Mouse (Mus musculus): Measurements from ENCODE around the gene Cdh1. TPM values are rescaled to one million over a fixed set of nuclear protein-coding genes. Genes with fewer than 3 reads are reported as not detected.
A peak's percentile ranks its signal among the peaks of the same experiment; 100 is the strongest.

Gene Cdh1
- polyA plus RNA-seq, 1 experiment from 2014 or later: 5.6 TPM

GRCm38 (mm10) chr8:106635284-106635683, 32.1 kb downstream of the Cdh1 start:
- no peaks in the 10 kb centered on the region for H3K9me3 ChIP-seq (ENCODE audit: control insufficient read depth, low read length)
- H3K36me3 ChIP-seq (ENCODE audit: control insufficient read depth, insufficient read depth, low read length): no peaks in the 10 kb centered on the region
- no peak overlapping the region for H3K4me2 ChIP-seq (ENCODE audit: low read depth)
- no peak overlapping the region for H3K4me3 ChIP-seq (ENCODE audit: low read depth, low read length)
- ATAC-seq (ENCODE audit: insufficient read depth, low FRiP score, low TSS enrichment): no peak
- no peaks in the 10 kb centered on the region for H3K4me1 ChIP-seq (ENCODE audit: control insufficient read depth, insufficient read depth, low read length)
- 32% methylated on average over 5 of the region's 5 CpGs for WGBS
- DNase-seq (ENCODE audit: low spot score): no peak
- H3K27ac ChIP-seq (ENCODE audit: low read depth, low read length): no peak overlapping the region
- H3K27me3 ChIP-seq (ENCODE audit: control insufficient read depth, insufficient read depth, low read length): no peaks in the 10 kb centered on the region
- no peak overlapping the region for H3K9ac ChIP-seq (ENCODE audit: low read length)

- no peaks in the 10 kb centered on the region for H3K4me1 ChIP-seq (ENCODE audit: control insufficient read depth, insufficient read depth, low read length)
- H3K4me3 ChIP-seq (ENCODE audit: low read depth, low read length): no peak overlapping the region
- no peaks in the 10 kb centered on the region for H3K9me3 ChIP-seq (ENCODE audit: control insufficient read depth, low read length)
- WGBS: 74% methylated on average over 4 of the region's 4 CpGs
- no peaks in the 10 kb centered on the region for H3K36me3 ChIP-seq (ENCODE audit: control insufficient read depth, insufficient read depth, low read length)
- no peak overlapping the region for H3K27ac ChIP-seq (ENCODE audit: low read depth, low read length)
- ATAC-seq (ENCODE audit: insufficient read depth, low FRiP score, low TSS enrichment) (no peak), DNase-seq (ENCODE audit: low spot score) (peak; percentile 30)
- no peak overlapping the region for H3K9ac ChIP-seq (ENCODE audit: low read length)
- H3K4me2 ChIP-seq (ENCODE audit: low read depth): no peak overlapping the region
- no peaks in the 10 kb centered on the region for H3K27me3 ChIP-seq (ENCODE audit: control insufficient read depth, insufficient read depth, low read length)
These were observed 34.3 kb downstream of the Cdh1 start for GRCm38 (mm10) chr8:106637446-106637845.

GRCm38 (mm10) chr8:106638768-106639295, 35.7 kb downstream of the Cdh1 start:
- ATAC-seq (ENCODE audit: insufficient read depth, low FRiP score, low TSS enrichment): no peak

GRCm38 (mm10) chr8:106640212-106640611, 37.1 kb downstream of the Cdh1 start:
- Histone ChIP-seq H3K27me3 (ENCODE audit: control insufficient read depth, insufficient read depth, low read length) (no peaks in the 10 kb centered on the region), H3K9me3 (ENCODE audit: control insufficient read depth, low read length) (no peaks in the 10 kb centered on the region), H3K4me3 (ENCODE audit: low read depth, low read length) (no peak overlapping the region), H3K4me1 (ENCODE audit: control insufficient read depth, insufficient read depth, low read length) (no peaks in the 10 kb centered on the region), H3K4me2 (ENCODE audit: low read depth) (no peak overlapping the region), H3K36me3 (ENCODE audit: control insufficient read depth, insufficient read depth, low read length) (no peaks in the 10 kb centered on the region), H3K27ac (ENCODE audit: low read depth, low read length) (no peak overlapping the region), H3K9ac (ENCODE audit: low read length) (no peak overlapping the region)
- ATAC-seq (ENCODE audit: insufficient read depth, low FRiP score, low TSS enrichment) (no peak), DNase-seq (ENCODE audit: low spot score) (no peak)
- WGBS: 93% methylated on average over 7 of the region's 7 CpGs

More at GRCm38 (mm10) chr8:106638768-106639295, 35.7 kb downstream of the Cdh1 start:
- no peak overlapping the region for H3K4me3 ChIP-seq (ENCODE audit: low read depth, low read length)
- no peaks in the 10 kb centered on the region for H3K4me1 ChIP-seq (ENCODE audit: control insufficient read depth, insufficient read depth, low read length)
- no peak for DNase-seq (ENCODE audit: low spot score)
- no peak overlapping the region for H3K9ac ChIP-seq (ENCODE audit: low read length)
- 92% methylated on average over 7 of the region's 7 CpGs for WGBS
- H3K27me3 ChIP-seq (ENCODE audit: control insufficient read depth, insufficient read depth, low read length): no peaks in the 10 kb centered on the region
- H3K4me2 ChIP-seq (ENCODE audit: low read depth): no peak overlapping the region
- H3K9me3 ChIP-seq (ENCODE audit: control insufficient read depth, low read length): no peaks in the 10 kb centered on the region
- no peaks in the 10 kb centered on the region for H3K36me3 ChIP-seq (ENCODE audit: control insufficient read depth, insufficient read depth, low read length)
- H3K27ac ChIP-seq (ENCODE audit: low read depth, low read length): no peak overlapping the region

GRCm38 (mm10) chr8:106640921-106641320, 37.8 kb downstream of the Cdh1 start:
- ATAC-seq (ENCODE audit: insufficient read depth, low FRiP score, low TSS enrichment) (no peak), DNase-seq (ENCODE audit: low spot score) (no peak)
- Histone ChIP-seq H3K9ac (ENCODE audit: low read length) (no peak overlapping the region), H3K4me1 (ENCODE audit: control insufficient read depth, insufficient read depth, low read length) (no peaks in the 10 kb centered on the region), H3K27me3 (ENCODE audit: control insufficient read depth, insufficient read depth, low read length) (no peaks in the 10 kb centered on the region), H3K9me3 (ENCODE audit: control insufficient read depth, low read length) (no peaks in the 10 kb centered on the region), H3K36me3 (ENCODE audit: control insufficient read depth, insufficient read depth, low read length) (no peaks in the 10 kb centered on the region), H3K27ac (ENCODE audit: low read depth, low read length) (no peak overlapping the region), H3K4me3 (ENCODE audit: low read depth, low read length) (no peak overlapping the region), H3K4me2 (ENCODE audit: low read depth) (no peak overlapping the region)
- WGBS: 85% methylated on average over 5 of the region's 5 CpGs

GRCm38 (mm10) chr8:106642172-106642571, 39.0 kb downstream of the Cdh1 start:
- no peak for ATAC-seq (ENCODE audit: insufficient read depth, low FRiP score, low TSS enrichment)
- H3K4me2 ChIP-seq (ENCODE audit: low read depth): no peak overlapping the region
- WGBS: 62% methylated on average over 2 of the region's 2 CpGs
- H3K9me3 ChIP-seq (ENCODE audit: control insufficient read depth, low read length): no peaks in the 10 kb centered on the region
- no peaks in the 10 kb centered on the region for H3K4me1 ChIP-seq (ENCODE audit: control insufficient read depth, insufficient read depth, low read length)
- H3K27ac ChIP-seq (ENCODE audit: low read depth, low read length): no peak overlapping the region
- no peak overlapping the region for H3K9ac ChIP-seq (ENCODE audit: low read length)
- H3K4me3 ChIP-seq (ENCODE audit: low read depth, low read length): no peak overlapping the region
- no peaks in the 10 kb centered on the region for H3K36me3 ChIP-seq (ENCODE audit: control insufficient read depth, insufficient read depth, low read length)
- DNase-seq (ENCODE audit: low spot score): no peak
- no peaks in the 10 kb centered on the region for H3K27me3 ChIP-seq (ENCODE audit: control insufficient read depth, insufficient read depth, low read length)

GRCm38 (mm10) chr8:106643100-106643499, 39.9 kb downstream of the Cdh1 start:
- Histone ChIP-seq H3K27ac (ENCODE audit: low read depth, low read length) (no peak overlapping the region), H3K4me3 (ENCODE audit: low read depth, low read length) (no peak overlapping the region), H3K9ac (ENCODE audit: low read length) (no peak overlapping the region), H3K4me1 (ENCODE audit: control insufficient read depth, insufficient read depth, low read length) (no peaks in the 10 kb centered on the region), H3K27me3 (ENCODE audit: control insufficient read depth, insufficient read depth, low read length) (no peaks in the 10 kb centered on the region), H3K9me3 (ENCODE audit: control insufficient read depth, low read length) (no peaks in the 10 kb centered on the region), H3K4me2 (ENCODE audit: low read depth) (no peak overlapping the region), H3K36me3 (ENCODE audit: control insufficient read depth, insufficient read depth, low read length) (no peaks in the 10 kb centered on the region)
- 88% methylated on average over 4 of the region's 4 CpGs for WGBS
- ATAC-seq (ENCODE audit: insufficient read depth, low FRiP score, low TSS enrichment): no peak
- DNase-seq (ENCODE audit: low spot score): no peak

GRCm38 (mm10) chr8:106644957-106645356, 41.8 kb downstream of the Cdh1 start:
- ATAC-seq (ENCODE audit: insufficient read depth, low FRiP score, low TSS enrichment) (no peak), DNase-seq (ENCODE audit: low spot score) (no peak)
- Histone ChIP-seq H3K9me3 (ENCODE audit: control insufficient read depth, low read length) (no peaks in the 10 kb centered on the region), H3K4me2 (ENCODE audit: low read depth) (no peak overlapping the region), H3K4me3 (ENCODE audit: low read depth, low read length) (no peak overlapping the region), H3K9ac (ENCODE audit: low read length) (no peak overlapping the region), H3K27me3 (ENCODE audit: control insufficient read depth, insufficient read depth, low read length) (no peaks in the 10 kb centered on the region), H3K36me3 (ENCODE audit: control insufficient read depth, insufficient read depth, low read length) (no peaks in the 10 kb centered on the region), H3K27ac (ENCODE audit: low read depth, low read length) (no peak overlapping the region), H3K4me1 (ENCODE audit: control insufficient read depth, insufficient read depth, low read length) (no peaks in the 10 kb centered on the region)
- 72% methylated on average over 3 of the region's 3 CpGs for WGBS

GRCm38 (mm10) chr8:106646153-106646552, 43.0 kb downstream of the Cdh1 start:
- ATAC-seq (ENCODE audit: insufficient read depth, low FRiP score, low TSS enrichment): no peak

More at GRCm38 (mm10) chr8:106646153-106646552, 43.0 kb downstream of the Cdh1 start:
- Histone ChIP-seq H3K9ac (ENCODE audit: low read length) (no peak overlapping the region), H3K27me3 (ENCODE audit: control insufficient read depth, insufficient read depth, low read length) (no peaks in the 10 kb centered on the region), H3K36me3 (ENCODE audit: control insufficient read depth, insufficient read depth, low read length) (no peaks in the 10 kb centered on the region), H3K4me2 (ENCODE audit: low read depth) (no peak overlapping the region), H3K9me3 (ENCODE audit: control insufficient read depth, low read length) (no peaks in the 10 kb centered on the region), H3K4me1 (ENCODE audit: control insufficient read depth, insufficient read depth, low read length) (no peaks in the 10 kb centered on the region), H3K4me3 (ENCODE audit: low read depth, low read length) (no peak overlapping the region), H3K27ac (ENCODE audit: low read depth, low read length) (no peak overlapping the region)
- WGBS: 93% methylated on average over 2 of the region's 2 CpGs
- DNase-seq (ENCODE audit: low spot score): no peak
